Mouse (Mus musculus): ENCODE data around the gene Gskip. TPM values are rescaled to one million over a fixed set of nuclear protein-coding genes. Genes with fewer than 3 reads are reported as not detected.

The Gskip gene
- total RNA-seq, 2 experiments from 2014 or later, result 3.9 to 6.0 TPM

GRCm38 (mm10) chr12:105721452-105722132 is 37.0 kb downstream of the Gskip start:
- no peak for DNase-seq

- DNase-seq, result no peak
Measured at GRCm38 (mm10) chr12:105722657-105723056, 38.0 kb downstream of the Gskip start.

- DNase-seq, result no peak
Measured at GRCm38 (mm10) chr12:105724616-105725015, 40.0 kb downstream of the Gskip start.

- no peak for DNase-seq
Measured at GRCm38 (mm10) chr12:105725736-105726135, 41.1 kb downstream of the Gskip start.

GRCm38 (mm10) chr12:105727268-105727667 is 42.6 kb downstream of the Gskip start:
- no peak for DNase-seq

GRCm38 (mm10) chr12:105727964-105728363 is 43.3 kb downstream of the Gskip start:
- no peak for DNase-seq

- no peak for DNase-seq
Measured at GRCm38 (mm10) chr12:105730851-105731460, 46.3 kb downstream of the Gskip start.

- DNase-seq, result no peak
Measured at GRCm38 (mm10) chr12:105733370-105734159, 48.9 kb downstream of the Gskip start.

- no peak for DNase-seq
Measured at GRCm38 (mm10) chr12:105735226-105735888, 50.7 kb downstream of the Gskip start.

- no peak for DNase-seq
Measured at GRCm38 (mm10) chr12:105735889-105736251, 51.2 kb downstream of the Gskip start.

- no peak for DNase-seq
Measured at GRCm38 (mm10) chr12:105738316-105739096, 53.9 kb downstream of the Gskip start.

GRCm38 (mm10) chr12:105739656-105740055 is 55.0 kb downstream of the Gskip start:
- DNase-seq, result no peak

GRCm38 (mm10) chr12:105748114-105748513 is 63.5 kb downstream of the Gskip start:
- DNase-seq, result no peak

Other genes starting within 250 kb of the Gskip start
- gene D430019H16Rik, start 231.0 kb upstream of the Gskip start, total RNA-seq (2021), result under 1 TPM; 0.43 to 0.46 TPM
- under 1 TPM; 0.35 to 0.49 TPM for gene Bdkrb2, start 121.6 kb upstream of the Gskip start, total RNA-seq (2021)
- not detected for gene Bdkrb1, start 81.7 kb upstream of the Gskip start, total RNA-seq (2021)
- 10 to 100 TPM; 13.4 to 15.1 TPM for gene Atg2b, start 382 bp downstream of the Gskip start, total RNA-seq (2021)
- gene Ak7, start 21.1 kb downstream of the Gskip start, total RNA-seq (2021), result not detected
- gene Papola, start 99.9 kb downstream of the Gskip start, total RNA-seq (2021), result 10 to 100 TPM; 76.0 to 79.2 TPM